Mouse (Mus musculus) cerebellum, postnatal 14 days (tissue): ENCODE results near the gene Clock.

Experiments used
- DNase-seq, 2 experiments: peaks; one replicate each; pipeline ENCODE4 v3.0.0; 2021; ENCODE audit warnings: mixed read lengths in 2 of 2

The Clock gene

DNA sequence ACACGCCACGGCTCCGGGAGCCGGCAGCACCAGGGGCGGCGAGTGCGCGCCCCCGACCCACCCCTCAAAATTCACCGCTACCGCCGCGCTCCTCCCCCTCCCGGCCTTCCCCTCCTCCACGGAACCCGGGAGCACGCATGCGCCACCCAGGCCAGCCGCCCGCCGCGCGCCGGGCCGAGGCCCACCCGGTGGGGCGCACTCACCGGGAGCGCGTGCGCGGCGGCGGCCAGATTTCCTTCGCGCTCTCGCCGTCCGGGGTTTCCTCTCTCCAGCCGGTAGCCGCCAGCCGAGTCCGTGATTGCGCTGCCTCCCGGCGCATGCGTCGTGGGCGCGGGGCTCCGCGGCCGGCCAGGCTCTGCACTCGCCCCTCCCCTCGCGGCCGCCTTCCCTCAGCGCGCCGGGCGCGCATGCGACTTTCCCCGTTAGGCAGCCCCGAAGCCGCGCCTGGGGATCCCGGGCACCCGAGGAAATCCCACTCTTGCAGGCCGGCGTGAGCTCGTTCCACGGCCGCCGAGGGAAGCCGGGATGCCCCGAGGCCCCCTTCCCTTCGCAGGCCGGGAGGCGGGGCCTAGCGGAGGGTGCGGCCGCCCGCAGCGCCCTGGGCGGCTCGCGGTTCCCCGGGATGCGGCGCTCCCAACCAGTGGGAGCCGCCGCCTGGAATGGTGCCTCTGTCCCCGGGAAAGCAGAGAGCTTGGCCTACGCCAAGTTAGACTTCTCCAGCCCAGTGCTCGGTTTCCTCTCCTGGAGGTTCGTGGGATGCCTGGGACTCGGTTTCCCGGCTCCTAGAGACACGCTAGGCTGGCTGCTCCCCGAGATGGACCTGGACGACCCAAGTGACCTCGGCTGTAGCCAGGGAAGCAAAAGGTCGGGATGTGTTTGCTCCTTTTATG lies at the start of gene Clock:
Gene Clock, minus strand, starts transcription at position 341 of the 890 bp plus-strand sequence.
- DNase-seq, result peak; percentile 93 to 95

DNA sequence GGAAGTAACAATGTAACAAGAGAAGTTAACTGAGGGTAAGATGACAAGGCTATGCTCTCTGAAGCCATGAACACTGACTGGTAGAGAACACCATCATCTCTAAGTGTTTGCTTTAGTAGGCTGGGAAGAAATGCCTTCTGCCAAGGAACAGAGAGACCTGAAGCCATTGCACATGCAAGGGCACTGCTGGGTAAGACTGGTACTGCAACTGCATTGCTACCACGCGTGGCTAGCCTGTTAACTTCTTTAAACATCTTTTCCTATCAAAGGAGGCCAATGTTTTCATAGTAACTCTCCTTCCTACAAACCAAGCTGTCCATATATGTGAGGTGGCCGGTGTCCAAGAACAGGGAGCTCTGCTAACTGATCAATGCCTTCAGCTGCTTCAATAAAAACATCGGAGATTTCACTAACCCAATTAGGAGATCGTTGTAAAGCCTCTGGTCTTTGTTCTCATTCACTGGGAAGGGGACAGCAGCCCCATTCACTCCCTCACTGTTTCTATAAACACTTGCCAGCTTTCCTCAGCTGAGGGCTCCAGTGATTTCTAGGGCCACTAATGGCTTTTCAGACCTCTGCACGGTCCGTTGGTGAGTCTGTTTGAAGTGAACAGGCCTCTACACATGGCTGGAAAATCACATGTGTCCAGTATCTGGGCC lies 47.5 kb upstream of the Clock start:
- no peak for DNase-seq

DNA sequence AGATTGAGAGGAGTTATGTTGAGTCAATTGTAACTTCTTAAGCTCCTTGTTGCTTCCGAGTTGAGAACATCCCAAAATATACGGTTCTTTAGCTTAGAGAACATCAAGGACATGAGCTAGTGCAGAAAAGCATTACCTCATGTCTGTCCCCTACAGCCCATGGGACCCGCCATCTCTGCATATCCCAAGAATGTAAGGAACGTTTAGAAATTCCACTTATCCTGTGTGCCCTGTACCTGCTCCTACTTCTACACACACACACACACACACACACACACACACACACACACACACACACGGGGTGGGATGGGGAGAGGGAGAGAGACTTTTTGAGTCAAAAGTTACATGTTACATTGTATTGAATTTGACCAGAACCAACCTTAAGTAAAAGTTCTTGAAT lies 46.9 kb upstream of the Clock start:
- no peak for DNase-seq

DNA sequence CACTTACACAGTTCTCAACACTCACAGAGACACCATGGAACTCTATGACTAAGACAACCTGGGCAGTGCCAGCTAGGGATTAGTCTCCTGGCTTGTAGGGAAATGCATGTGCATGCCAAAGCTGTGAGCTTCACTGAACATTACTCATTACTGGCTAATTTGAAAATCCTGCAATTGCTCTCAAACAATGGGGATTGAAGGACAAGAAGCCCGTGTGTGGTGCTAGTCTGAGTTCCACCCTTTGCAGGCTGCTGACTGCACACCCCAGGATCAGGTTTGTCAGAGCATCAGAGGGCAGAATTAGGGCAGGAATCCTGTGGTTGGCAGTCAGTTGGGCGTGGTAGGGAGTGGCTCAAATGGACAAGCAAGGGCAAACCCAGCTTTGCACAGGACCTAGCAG lies 41.5 kb upstream of the Clock start:
- peak; percentile 29 to 38 for DNase-seq

DNA sequence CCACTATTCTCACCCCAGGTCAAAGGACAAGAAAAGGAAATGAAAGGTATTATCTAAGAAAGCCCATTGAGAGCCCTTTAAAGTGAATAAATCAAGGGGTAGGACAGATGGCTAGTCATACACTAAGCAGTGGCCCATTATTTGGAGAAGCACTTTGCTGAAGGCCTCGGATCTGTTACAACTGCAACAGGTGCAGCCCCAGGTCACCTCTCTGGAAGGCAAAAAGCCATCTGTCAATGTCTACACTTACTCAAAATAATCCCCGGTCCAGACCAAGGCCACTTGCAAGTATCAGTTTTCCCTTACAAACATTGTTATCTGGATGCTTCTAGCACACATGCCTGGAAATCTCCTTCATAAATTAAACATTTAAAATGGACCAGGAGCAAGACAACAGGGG lies 36.3 kb upstream of the Clock start:
- no peak for DNase-seq

DNA sequence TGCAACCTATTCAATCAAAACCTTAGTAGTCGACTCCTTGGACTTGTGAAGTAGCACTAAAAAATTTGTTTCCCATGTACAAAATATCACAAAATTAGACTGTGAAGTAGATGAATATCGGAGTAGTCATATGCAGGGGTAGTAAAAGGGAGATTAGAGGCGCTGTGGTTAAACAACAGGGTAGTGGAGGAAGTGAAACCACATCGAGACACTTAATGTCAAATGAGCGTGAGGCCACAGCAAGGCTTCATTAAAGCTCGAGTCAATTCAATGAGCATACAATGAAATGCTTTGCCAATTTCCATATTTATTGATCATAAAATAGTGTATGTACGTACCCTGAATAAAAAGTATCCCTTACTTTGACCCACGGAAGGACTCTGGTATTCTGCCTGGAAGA lies 32.5 kb upstream of the Clock start:
- no peak for DNase-seq

DNA sequence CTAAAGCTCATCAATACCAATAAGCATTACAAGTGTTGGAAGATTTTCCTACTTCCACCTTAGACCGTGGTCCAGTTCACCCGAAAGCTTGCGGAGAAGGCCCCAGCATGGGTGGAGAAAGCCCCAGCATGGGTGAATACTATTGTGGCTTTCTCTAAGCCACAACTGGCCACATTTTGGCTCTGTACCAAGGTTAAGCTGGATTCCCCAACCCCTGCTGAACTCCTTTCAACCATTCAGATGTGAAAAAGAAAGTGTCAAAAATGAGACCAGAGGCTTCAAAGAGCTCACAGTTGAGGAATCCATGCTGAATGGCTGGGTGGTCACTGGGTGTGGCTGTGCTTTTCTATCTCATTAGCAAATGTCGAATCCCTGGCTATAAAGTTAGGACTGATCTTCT lies 29.2 kb upstream of the Clock start:
- DNase-seq, result no peak

DNA sequence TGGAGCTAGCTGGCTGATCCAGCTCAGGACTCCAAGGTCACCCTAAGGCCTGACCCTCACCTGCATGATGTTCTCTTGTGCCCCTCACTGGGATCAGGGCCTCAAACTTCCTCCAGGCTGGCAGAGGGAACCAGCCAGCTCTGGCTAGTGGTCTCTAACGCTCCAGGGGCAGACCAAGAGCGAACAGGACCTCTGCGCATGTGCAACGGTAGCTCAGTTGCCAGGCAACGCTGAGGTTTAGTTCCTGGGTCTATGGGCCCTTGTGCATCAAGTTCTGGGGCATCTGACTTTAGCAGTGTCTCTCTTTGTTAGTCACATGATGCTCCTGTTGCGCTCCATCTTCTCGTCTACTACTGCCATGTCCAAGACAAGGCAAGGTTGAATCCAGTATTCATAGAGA lies 26.4 kb upstream of the Clock start, which contains the start of gene Pdcl2:
Gene Pdcl2, minus strand, starts transcription at position 204 of the 400 bp plus-strand sequence.
- no peak for DNase-seq

DNA sequence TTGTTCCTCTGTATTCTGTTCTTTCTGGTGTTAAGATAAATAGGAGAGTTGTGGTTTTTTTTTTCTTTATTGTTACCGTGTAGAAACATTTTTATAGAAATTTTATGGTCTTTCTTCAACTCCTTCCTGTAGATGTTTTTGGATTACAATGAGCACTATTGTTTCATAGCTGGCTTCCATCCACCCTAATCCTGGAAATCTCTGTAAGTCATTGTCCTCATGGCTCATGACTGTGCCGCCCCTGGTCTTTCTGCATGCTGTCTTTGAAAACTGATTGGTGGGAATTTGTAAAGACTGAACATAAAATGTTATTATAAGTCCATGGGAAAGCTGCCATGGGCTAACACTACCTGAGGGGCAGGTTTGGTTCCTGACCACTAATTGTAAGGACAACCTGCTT lies 22.7 kb upstream of the Clock start:
- no peak for DNase-seq

DNA sequence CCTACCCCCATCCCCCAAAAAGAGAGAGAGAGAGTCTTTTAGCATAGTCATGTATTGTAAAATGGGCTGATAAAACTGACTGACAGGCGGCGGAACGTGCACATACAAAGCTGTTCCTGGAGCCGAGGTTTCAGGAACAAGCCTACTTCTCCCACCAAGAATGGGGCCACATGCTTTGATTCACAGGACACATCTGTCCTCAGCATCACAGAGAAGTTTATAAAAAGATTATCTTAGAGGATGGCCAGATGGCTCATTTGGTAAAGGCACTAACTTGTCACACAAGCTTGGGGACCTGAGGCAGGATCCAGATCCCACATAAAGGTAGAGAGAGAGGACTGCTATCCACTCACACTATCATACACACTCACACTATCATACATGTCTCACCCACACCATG lies 20.5 kb upstream of the Clock start:
- DNase-seq, result no peak

DNA sequence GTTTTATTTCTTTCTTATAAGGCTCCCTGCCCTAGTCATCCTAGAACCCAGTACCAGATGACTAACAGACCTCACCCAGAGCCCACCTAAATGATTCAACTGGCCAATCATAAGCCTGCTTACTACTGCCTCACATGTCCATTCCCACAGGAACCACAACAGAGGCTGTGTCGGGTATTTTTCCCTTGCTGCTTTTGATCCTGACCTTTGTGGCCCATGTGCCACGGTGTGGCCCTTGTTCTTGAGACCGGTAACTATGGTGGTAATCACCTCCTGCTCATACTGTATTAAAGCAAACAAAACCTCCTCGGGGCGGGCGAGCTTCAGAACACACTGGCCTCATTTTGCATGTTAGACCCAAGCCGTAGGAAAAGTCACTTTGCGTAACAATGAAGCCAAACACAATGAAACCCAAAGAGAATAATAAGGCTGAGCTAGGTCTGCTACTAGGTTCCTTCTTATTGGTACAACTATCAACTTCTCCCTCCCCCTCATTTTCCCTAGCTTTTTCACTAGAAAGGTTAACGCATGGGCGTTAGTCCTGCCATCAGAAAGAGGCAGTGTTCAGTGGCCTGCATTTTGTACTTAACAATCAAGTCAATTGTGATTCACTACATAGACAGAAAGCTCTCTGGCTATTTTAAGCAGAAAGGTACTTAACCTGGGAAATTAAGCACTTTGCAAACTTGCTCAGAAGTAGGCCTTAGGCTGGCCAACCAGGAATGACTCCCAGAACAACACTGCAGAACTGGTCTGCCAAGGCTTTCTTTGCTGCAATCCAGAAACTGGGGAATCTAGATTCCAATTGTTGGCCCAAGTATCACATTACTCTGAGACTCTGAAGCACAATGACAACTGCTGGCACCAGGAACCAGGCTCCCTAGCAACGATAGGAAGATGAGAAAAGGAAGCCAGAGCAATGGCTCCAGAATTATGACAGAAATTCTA lies 16.9 kb upstream of the Clock start:
- no peak for DNase-seq

DNA sequence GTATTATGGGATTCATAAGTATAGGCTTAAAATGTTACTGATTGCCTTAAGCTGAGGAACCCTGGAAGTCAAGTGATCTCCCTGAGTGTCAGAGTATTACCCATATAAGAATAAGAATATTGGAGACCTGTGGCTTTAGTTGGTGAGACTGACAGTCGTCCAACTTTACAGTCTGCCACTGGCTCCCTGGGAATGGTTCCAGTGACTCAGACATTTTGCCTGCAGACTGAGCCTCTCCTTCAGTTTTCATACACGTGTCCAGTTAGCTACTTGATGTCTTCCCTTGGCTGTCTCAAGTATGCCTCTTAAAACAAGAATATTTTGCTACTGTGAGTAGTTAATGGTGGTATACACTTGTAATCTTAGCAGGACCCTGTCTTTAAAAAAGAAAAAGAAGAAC lies 3.6 kb upstream of the Clock start:
- no peak for DNase-seq

DNA sequence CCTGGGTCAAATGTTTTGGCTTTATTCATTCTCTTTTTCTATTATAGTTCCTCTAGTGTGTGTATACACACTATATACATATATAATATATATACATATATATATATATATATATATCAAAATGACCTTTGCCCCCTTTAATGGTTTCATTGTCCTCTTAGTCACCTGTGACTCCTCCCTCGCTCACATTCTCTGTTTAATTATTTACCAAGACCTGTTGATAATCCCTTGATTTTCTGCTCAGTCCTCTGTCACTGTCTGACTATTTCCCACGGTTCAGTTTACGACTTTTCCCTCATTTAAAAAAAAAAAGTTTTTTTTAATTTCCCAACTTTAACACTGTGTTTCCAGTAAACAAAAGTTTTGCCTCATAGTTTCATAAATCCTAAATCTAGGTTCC lies 1.7 kb upstream of the Clock start:
- no peak for DNase-seq

DNA sequence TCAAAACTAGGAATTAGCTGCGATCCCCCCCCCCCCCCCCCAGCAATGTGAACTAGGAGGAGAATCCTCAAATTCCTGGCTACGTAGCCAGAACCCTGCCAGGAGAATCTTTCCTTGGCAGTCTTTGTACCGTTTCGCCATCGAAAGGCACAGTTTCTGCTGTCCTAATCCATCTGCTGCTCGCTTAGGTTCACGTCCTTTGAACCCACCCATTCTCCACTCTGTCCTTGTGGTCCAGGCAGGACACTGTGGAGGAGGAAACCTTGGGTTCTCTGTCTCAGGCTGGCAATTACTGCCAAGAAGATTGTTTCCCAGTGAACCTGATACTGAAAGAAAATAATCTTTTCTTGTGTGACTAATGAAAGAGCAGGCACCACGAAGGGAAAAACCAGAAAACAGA lies 1.0 kb upstream of the Clock start:
- DNase-seq, result peak; percentile 35 to 48

DNA sequence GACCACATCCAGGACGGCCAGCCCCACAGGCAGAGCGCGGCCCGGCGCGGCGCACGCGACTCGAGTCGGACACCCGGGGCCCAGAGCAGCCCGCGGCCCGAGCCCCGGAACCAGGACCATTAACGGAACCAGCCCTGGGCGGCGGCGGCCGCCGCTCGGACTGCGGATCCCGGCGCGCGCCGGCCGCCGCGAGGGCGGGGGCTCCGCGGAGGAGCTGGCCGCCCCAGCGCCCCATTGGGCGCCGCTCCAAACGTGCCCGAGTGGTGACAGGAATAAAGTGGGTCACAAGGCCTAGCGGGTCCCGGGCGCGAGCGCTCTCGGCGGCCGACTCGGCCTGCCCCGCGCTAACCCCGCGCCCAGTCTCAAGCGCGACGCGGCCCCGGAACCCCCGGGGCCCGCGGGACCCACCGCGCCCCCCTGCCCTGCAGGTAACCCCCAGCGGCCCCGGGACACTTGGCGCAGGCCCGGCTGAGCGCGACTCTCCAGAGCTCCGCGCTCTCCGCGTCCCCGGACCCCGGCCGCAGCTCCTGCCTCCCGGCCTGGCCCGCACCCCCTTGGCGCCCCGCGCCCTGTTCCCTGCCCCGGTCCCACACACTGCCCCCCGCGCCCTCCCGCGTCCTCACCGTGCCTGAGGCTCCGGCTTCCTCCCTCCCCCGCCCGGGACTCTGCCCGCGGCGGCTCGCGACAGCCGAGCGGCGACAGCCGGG lies 694 bp downstream of the Clock start:
- DNase-seq, result peak; percentile 94 to 95

DNA sequence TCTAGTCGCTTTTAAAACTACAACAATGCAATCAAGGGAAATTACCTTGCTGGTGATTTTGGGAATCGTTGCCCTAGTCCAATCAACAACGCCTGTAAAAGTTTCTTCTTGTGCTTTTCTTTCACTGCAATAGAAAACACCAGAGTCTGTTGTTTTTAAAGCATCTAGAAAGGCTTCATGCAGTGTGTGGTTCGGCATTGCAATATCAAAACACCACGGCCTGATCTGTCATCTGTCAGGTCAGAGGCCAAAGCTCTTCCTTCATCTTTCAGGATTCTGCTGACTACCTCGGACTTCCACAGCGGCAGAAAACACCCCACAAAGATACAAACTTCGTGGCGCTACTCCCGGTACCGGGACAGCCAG lies 1.2 kb downstream of the Clock start:
- no peak for DNase-seq

DNA sequence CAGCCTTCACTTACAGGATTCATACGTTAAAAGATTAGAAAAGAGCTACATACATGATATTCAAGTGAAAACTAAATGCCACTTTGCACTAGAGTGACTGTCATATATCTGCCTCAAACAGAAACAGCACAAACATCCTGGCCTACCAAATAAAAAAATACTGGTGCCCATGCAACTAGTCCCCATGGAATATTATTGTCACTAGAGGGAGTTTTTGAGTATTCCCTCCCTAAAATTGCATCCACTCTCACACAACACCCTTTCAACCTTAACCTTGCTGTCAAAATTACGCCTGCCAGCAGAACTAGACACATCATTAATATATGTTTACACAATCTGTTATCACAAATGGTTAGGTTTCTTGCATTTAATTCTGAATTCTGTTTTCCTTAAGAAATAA lies 2.6 kb downstream of the Clock start:
- no peak for DNase-seq

DNA sequence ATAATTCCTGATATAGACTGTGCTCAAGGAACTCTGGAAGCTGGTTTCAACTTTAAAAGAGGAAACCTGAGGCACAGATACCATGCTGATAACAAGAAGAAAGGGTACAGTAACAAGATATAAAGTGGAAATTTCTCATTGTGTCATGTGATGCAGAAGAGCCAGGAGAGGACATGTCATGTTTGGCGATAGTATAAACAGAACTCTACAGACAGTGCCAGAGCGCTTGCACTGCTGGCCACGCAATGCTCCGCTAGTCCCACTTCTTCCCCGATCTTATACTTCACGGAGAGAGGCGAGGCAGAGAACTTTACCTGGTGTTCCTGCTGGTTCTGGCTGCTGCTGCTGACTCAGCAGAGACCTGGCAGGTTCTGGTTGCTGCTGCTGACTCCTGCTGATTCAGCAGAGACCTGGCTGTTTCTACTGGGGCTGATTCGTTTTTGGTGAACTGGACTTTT lies 15.3 kb downstream of the Clock start:
- peak in 1 of 2 experiments; percentile 18 for DNase-seq

DNA sequence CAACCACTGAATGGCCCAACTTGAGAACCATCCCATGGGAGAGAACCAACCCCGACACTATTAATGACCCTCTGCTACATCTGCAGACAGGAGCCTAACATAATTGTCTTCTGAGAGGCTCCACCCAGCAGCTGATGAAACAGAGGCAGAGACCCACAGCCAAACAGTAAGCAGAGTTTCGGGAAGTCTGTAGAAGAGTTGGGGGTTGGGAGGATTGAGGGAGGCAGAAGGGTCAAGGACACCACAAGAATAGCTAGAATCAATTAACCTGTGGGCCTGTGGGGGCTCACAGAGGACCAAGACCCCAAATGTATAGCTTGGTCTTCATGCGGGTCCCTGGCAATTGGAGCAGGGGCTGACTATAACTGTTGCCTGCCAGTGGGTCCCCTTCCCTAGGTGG lies 16.3 kb downstream of the Clock start:
- no peak for DNase-seq

DNA sequence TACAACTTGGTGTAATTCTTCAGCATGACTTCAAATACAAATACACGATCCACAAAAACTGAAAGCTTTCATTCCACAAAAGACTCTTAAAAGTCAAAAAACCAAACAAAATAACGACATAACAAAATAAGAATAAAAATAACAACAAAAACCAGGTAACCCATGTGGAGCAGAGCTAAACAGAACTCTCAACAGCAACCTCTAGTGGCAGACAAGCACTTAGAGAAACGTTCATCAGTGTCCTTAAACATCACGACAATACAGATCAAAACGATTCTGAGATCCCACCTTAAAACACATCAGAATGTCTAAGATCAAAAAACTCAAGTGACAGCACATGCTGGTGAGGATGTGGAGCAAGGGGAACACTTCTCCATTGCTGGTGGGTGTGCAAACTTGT lies 17.5 kb downstream of the Clock start:
- DNase-seq, result no peak

DNA sequence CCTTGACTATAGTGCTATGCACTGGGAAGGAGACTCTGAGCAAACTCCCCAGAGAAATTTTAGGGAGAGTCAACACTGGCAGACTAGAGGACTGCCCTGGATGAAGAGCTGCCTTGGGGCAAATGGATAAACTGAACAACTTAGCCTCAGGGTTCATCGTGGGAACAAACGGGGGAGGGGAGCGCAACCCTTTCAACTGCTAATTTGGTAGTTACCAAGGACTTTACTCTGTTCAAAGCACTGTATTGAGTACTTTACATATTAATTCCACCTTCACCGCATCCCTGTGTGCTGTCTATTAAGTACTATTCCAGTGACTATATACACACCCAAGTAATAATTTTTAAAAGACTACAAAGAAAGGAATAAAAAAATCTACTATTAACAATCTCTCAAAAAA lies 18.9 kb downstream of the Clock start:
- DNase-seq, result no peak

DNA sequence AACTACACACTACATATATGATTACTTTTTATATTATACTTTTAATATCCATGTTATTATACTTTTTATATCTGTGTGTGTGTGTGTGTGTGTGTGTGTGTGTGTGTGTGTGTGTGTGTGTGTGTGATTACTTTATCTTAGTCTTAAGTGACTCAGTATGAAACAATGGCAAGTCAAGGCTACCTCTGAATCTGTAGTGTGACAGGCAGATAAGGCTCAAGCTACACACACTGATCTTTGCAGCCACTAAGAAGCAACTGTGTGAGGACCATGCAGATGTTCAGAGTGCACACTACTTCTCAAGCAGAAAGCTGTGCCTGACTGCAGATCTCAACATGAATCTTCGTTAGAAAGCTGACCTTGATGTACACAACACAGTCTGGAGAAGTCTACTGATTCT lies 20.7 kb downstream of the Clock start:
- no peak for DNase-seq

DNA sequence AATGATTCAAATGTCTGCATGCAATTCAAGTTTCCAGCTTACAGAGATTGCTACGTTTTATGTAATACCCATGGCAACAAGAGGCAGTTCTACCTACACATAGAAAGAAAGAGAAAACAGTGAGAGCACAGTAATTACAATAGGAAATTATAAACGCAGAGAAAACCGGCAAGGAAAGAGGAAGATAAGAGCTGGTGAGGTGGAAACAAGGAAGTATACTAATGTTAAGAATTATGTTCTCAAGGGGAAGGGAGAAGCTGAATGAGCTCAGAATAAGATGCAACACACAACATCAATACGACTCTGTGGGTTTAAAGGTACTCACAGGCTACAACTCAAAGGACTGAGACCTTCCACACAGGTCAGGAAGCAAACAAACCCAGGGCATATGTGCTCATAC lies 29.6 kb downstream of the Clock start:
- DNase-seq, result no peak
